Mouse (Mus musculus) cerebellum, adult 11-12 months (tissue): ENCODE data around the gene Sema5a.
A peak's percentile ranks its signal among the peaks of the same experiment; 100 is the strongest.

Experiments
- DNase-seq: peaks from one replicate; pipeline ENCODE4 v3.0.0; 2022

Gene Sema5a

GRCm38 (mm10) chr15:32311287-32311686 lies 66.7 kb downstream of the Sema5a start:
- DNase-seq = no peak

- DNase-seq = no peak
Observed at GRCm38 (mm10) chr15:32317074-32317473, 72.5 kb downstream of the Sema5a start.

- no peak for DNase-seq
Observed at GRCm38 (mm10) chr15:32320739-32321138, 76.1 kb downstream of the Sema5a start.

GRCm38 (mm10) chr15:32322455-32323220 lies 78.0 kb downstream of the Sema5a start:
- no peak for DNase-seq

- peak; percentile 82 for DNase-seq
Observed at GRCm38 (mm10) chr15:32323224-32323623, 78.6 kb downstream of the Sema5a start.

- peak; percentile 39 for DNase-seq
Observed at GRCm38 (mm10) chr15:32324105-32324504, 79.5 kb downstream of the Sema5a start.

- no peak for DNase-seq
Observed at GRCm38 (mm10) chr15:32328370-32329004, 83.9 kb downstream of the Sema5a start.

GRCm38 (mm10) chr15:32329670-32330330 lies 85.2 kb downstream of the Sema5a start:
- no peak for DNase-seq

GRCm38 (mm10) chr15:32330427-32330826 lies 85.8 kb downstream of the Sema5a start:
- no peak for DNase-seq

- no peak for DNase-seq
Observed at GRCm38 (mm10) chr15:32331037-32331436, 86.4 kb downstream of the Sema5a start.

- no peak for DNase-seq
Observed at GRCm38 (mm10) chr15:32333456-32333855, 88.8 kb downstream of the Sema5a start.

- peak; percentile 69 for DNase-seq
Observed at GRCm38 (mm10) chr15:32337810-32338209, 93.2 kb downstream of the Sema5a start.

GRCm38 (mm10) chr15:32338721-32339290 lies 94.2 kb downstream of the Sema5a start:
- no peak for DNase-seq

- no peak for DNase-seq
Observed at GRCm38 (mm10) chr15:32339426-32339825, 94.8 kb downstream of the Sema5a start.

GRCm38 (mm10) chr15:32341423-32341822 lies 96.8 kb downstream of the Sema5a start:
- peak; percentile 36 for DNase-seq

GRCm38 (mm10) chr15:32343544-32343943 lies 98.9 kb downstream of the Sema5a start:
- DNase-seq = no peak

- DNase-seq = no peak
Observed at GRCm38 (mm10) chr15:32347315-32347714, 102.7 kb downstream of the Sema5a start.

GRCm38 (mm10) chr15:32349276-32349675 lies 104.7 kb downstream of the Sema5a start:
- DNase-seq = peak; percentile 18

- no peak for DNase-seq
Observed at GRCm38 (mm10) chr15:32352995-32353394, 108.4 kb downstream of the Sema5a start.

- DNase-seq = no peak
Observed at GRCm38 (mm10) chr15:32353513-32353912, 108.9 kb downstream of the Sema5a start.

- no peak for DNase-seq
Observed at GRCm38 (mm10) chr15:32356805-32357204, 112.2 kb downstream of the Sema5a start.

GRCm38 (mm10) chr15:32367841-32368240 lies 123.2 kb downstream of the Sema5a start:
- DNase-seq = no peak

- DNase-seq = no peak
Observed at GRCm38 (mm10) chr15:32370914-32371313, 126.3 kb downstream of the Sema5a start.

- no peak for DNase-seq
Observed at GRCm38 (mm10) chr15:32371385-32371784, 126.8 kb downstream of the Sema5a start.
